ENCODE assay signal across 27 mouse cellular contexts in genomic region chr15:12888312-12888711, GRCm38 (mm10).
"Had no signal": no experiment of that assay in that cellular context is flagged by ENCODE, and none has a peak within 500 bp of the region (broad histone marks: within the 10 kb centered on the region; RNA-seq: fewer than 3 reads in every experiment).

No protein-coding gene starts in this region.

- ATAC-seq: forebrain, embryonic 13.5 days; forebrain, embryonic 14.5 days; forebrain, embryonic 15.5 days; forebrain, embryonic 16.5 days; forebrain, postnatal 0 days had no signal

- H3K4me2 ChIP-seq: embryonic facial prominence, embryonic 12.5 days; embryonic facial prominence, embryonic 13.5 days; embryonic facial prominence, embryonic 15.5 days; forebrain, embryonic 12.5 days; forebrain, embryonic 13.5 days; forebrain, embryonic 15.5 days had no signal

- H3K4me1 ChIP-seq: embryonic facial prominence, embryonic 10.5 days; embryonic facial prominence, embryonic 12.5 days; embryonic facial prominence, embryonic 13.5 days; embryonic facial prominence, embryonic 15.5 days; forebrain, embryonic 10.5 days; forebrain, embryonic 12.5 days; forebrain, embryonic 13.5 days; forebrain, embryonic 15.5 days; heart, embryonic 10.5 days had no signal

- H3K27ac ChIP-seq: embryonic facial prominence, embryonic 10.5 days; embryonic facial prominence, embryonic 12.5 days; embryonic facial prominence, embryonic 13.5 days; embryonic facial prominence, embryonic 15.5 days; forebrain, embryonic 10.5 days; forebrain, embryonic 12.5 days; forebrain, embryonic 13.5 days; forebrain, embryonic 15.5 days; gastrocnemius, adult 2 months; heart, embryonic 10.5 days had no signal

- H3K9me3 ChIP-seq: embryonic facial prominence, embryonic 10.5 days; embryonic facial prominence, embryonic 12.5 days; embryonic facial prominence, embryonic 13.5 days; embryonic facial prominence, embryonic 15.5 days; forebrain, embryonic 10.5 days; forebrain, embryonic 12.5 days; forebrain, embryonic 13.5 days; forebrain, embryonic 15.5 days; heart, embryonic 10.5 days had no signal

- H3K4me3 ChIP-seq: embryonic facial prominence, embryonic 10.5 days; embryonic facial prominence, embryonic 12.5 days; embryonic facial prominence, embryonic 13.5 days; embryonic facial prominence, embryonic 15.5 days; erythroblast, embryonic 14.5 days; forebrain, embryonic 10.5 days; forebrain, embryonic 12.5 days; forebrain, embryonic 13.5 days; forebrain, embryonic 15.5 days; gastrocnemius, adult 2 months; heart, embryonic 10.5 days had no signal

- H3K27me3 ChIP-seq: embryonic facial prominence, embryonic 12.5 days; embryonic facial prominence, embryonic 13.5 days; embryonic facial prominence, embryonic 15.5 days; forebrain, embryonic 12.5 days; forebrain, embryonic 13.5 days; forebrain, embryonic 15.5 days had no signal

- DNase-seq: cerebellum, adult 8-10 months; cerebellum, adult 9-10 months; cerebellum, adult 9-11 months; cerebellum, postnatal 10 days; cerebellum, postnatal 14 days; cerebellum, postnatal 25 days; cerebellum, postnatal 36 days; embryo, embryonic 11 days; forebrain, postnatal 0 days; gastrocnemius, adult 2 months; gastrocnemius, postnatal 10 days; gastrocnemius, postnatal 14 days; gastrocnemius, postnatal 25 days; gastrocnemius, postnatal 36 days; heart, adult 18-20 months had no signal

- H3K9ac ChIP-seq: embryonic facial prominence, embryonic 12.5 days; embryonic facial prominence, embryonic 13.5 days; embryonic facial prominence, embryonic 15.5 days; forebrain, embryonic 12.5 days; forebrain, embryonic 13.5 days; forebrain, embryonic 15.5 days; forebrain, postnatal 0 days had no signal
